Mouse (Mus musculus) ES-E14 (cell line): ENCODE measurements around the gene Hist1h4d. TPM values are rescaled to one million over a fixed set of nuclear protein-coding genes. Genes with fewer than 3 reads are reported as not detected.

Source experiments
- DNase-seq: peaks from one replicate; pipeline ENCODE4 v3.0.0-alpha.2; 2013; ENCODE audit warnings: low read depth, low spot score
- H3K27ac ChIP-seq: 2 replicates; pipeline ENCODE4 v1.5.1; 2012; ENCODE audit warnings: low read depth, mild to moderate bottlenecking, low read length, moderate library complexity, mixed read lengths; ENCODE audit not compliant: poor library complexity, insufficient read depth, severe bottlenecking
- H3K36me3 ChIP-seq: 2 replicates; pipeline ENCODE4 v1.6.1; 2012; ENCODE audit warnings: mild to moderate bottlenecking, low read length, moderate library complexity, mixed read lengths; ENCODE audit not compliant: control insufficient read depth, poor library complexity, insufficient read depth, severe bottlenecking
- H3K4me1 ChIP-seq, 2 experiments: fragments of 150-350 bp in 1 of 2; sonication (generic) in 1 of 2; 2 replicates each; pipeline ENCODE4 v1.6.1; 2012; ENCODE audit warnings: low read length in 2 of 2, mild to moderate bottlenecking in 1 of 2, mixed read lengths in 1 of 2; ENCODE audit not compliant: control insufficient read depth in 2 of 2, insufficient read depth in 2 of 2, poor library complexity in 1 of 2
- H3K4me3 ChIP-seq, 2 experiments: fragments of 150-350 bp in 1 of 2; sonication (generic) in 1 of 2; 2 replicates each; pipeline ENCODE4 v1.5.1; 2012; ENCODE audit warnings: low read length in 2 of 2, low read depth in 1 of 2, mild to moderate bottlenecking in 1 of 2, mixed read lengths in 1 of 2; ENCODE audit not compliant: insufficient read depth in 1 of 2, poor library complexity in 1 of 2, severe bottlenecking in 1 of 2
- H3K9ac ChIP-seq: 2 replicates; pipeline ENCODE4 v1.6.1; 2012; ENCODE audit warnings: low read depth, mild to moderate bottlenecking, low read length, mixed read lengths; ENCODE audit not compliant: poor library complexity, insufficient read depth, severe bottlenecking
- H3K9me3 ChIP-seq: fragments of 150-350 bp; sonication (generic); 2 replicates; pipeline ENCODE4 v1.6.1; 2012; ENCODE audit warnings: low read depth, mild to moderate bottlenecking, low read length; ENCODE audit not compliant: control insufficient read depth, insufficient read depth
- CHD2 ChIP-seq: IDR thresholded peaks from 2 replicates; pipeline ENCODE4 v1.6.1; 2014; ENCODE audit warnings: mild to moderate bottlenecking, low read depth, low read length, inconsistent platforms
- HCFC1 ChIP-seq: IDR thresholded peaks from 2 replicates; pipeline ENCODE4 v1.6.1; 2012; ENCODE audit warnings: low read length, inconsistent platforms, borderline replicate concordance; ENCODE audit not compliant: insufficient read depth
- MAFK ChIP-seq: IDR thresholded peaks from 2 replicates; pipeline ENCODE4 v1.6.1; 2014; ENCODE audit warnings: mild to moderate bottlenecking, low read depth, low read length, inconsistent platforms; ENCODE audit not compliant: insufficient read depth
- ZC3H11A ChIP-seq: IDR thresholded peaks from 2 replicates; pipeline ENCODE4 v1.6.1; 2012; ENCODE audit warnings: low read depth, mild to moderate bottlenecking, inconsistent platforms, low read length, borderline replicate concordance
- ZNF384 ChIP-seq: IDR thresholded peaks from 2 replicates; pipeline ENCODE4 v1.6.1; 2012; ENCODE audit warnings: low read depth, low read length, inconsistent platforms
- in situ Hi-C, 2 experiments: fragments of 600-800 bp; cut with MboI; formaldehyde crosslinking; loops; one replicate each; pipeline ENCODE4 v1.15.1; 2025; ENCODE audit warnings: low sequenced_read_pairs in 2 of 2, inconsistent platforms in 1 of 2; ENCODE audit not compliant: unreplicated experiment in 2 of 2
- total RNA-seq: library from RNA; depleted of rRNA; stranded (reverse); fragments of 300-350 nt; gene quantifications from 2 replicates; pipeline ENCODE4 v1.2.3, GENCODE M21; 2012

Hist1h4d gene
- total RNA-seq, 1 experiment: 869 TPM

DNA sequence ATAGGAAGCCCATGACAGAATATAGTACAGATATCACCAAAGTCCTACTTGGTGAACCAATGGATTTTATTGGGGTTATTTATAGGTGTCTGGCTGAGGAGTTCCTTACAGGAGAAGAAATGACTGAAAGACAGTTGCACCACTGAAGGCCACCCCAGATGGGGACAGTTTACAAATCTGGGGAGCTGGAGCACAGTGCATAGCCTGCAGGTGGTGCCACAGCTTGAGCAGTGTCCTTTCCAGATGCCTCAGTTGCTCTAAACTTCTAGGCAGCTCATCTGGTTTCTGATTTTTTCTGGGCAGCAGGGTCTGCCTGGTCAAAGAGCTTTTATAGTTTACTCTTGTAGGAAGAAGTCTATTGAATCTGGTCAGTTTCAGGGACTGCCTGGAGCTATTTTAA is 28.4 kb downstream of the Hist1h4d start:
- no peak overlapping the region for H3K9ac ChIP-seq
- TF ChIP-seq CHD2 (no peak), ZC3H11A (no peak), HCFC1 (no peak), MAFK (no peak), ZNF384 (no peak)
- H3K4me1 ChIP-seq: no peaks in the 10 kb centered on the region
- no peak overlapping the region for H3K4me3 ChIP-seq
- no peaks in the 10 kb centered on the region for H3K9me3 ChIP-seq
- H3K36me3 ChIP-seq: no peaks in the 10 kb centered on the region
- DNase-seq: no peak
- no peak overlapping the region for H3K27ac ChIP-seq
- in situ Hi-C loops: loop anchor here in 1 of 2 experiments (10.0 kb wide), 1 partner anchor 195 kb away; no protein-coding TSS in a partner anchor

- TF ChIP-seq ZNF384 (no peak), MAFK (no peak), HCFC1 (no peak), ZC3H11A (no peak), CHD2 (no peak)
- H3K36me3 ChIP-seq: no peaks in the 10 kb centered on the region
- no peak for DNase-seq
- H3K9ac ChIP-seq: no peak overlapping the region
- in situ Hi-C loops: no loop called here
- no peak overlapping the region for H3K27ac ChIP-seq
- H3K4me3 ChIP-seq: no peak overlapping the region
- no peaks in the 10 kb centered on the region for H3K4me1 ChIP-seq
- no peaks in the 10 kb centered on the region for H3K9me3 ChIP-seq
Observed at GRCm38 (mm10) chr13:23610393-23610792, 29.0 kb downstream of the Hist1h4d start.

- TF ChIP-seq HCFC1 (no peak), CHD2 (no peak), ZC3H11A (no peak), ZNF384 (no peak), MAFK (no peak)
- no peaks in the 10 kb centered on the region for H3K9me3 ChIP-seq
- DNase-seq: no peak
- no peak overlapping the region for H3K9ac ChIP-seq
- no peak overlapping the region for H3K4me3 ChIP-seq
- in situ Hi-C loops: no loop called here
- H3K36me3 ChIP-seq: no peaks in the 10 kb centered on the region
- H3K4me1 ChIP-seq: no peaks in the 10 kb centered on the region
- H3K27ac ChIP-seq: no peak overlapping the region
Observed at GRCm38 (mm10) chr13:23611638-23612037, 30.2 kb downstream of the Hist1h4d start.

- no peak overlapping the region for H3K27ac ChIP-seq
- no peaks in the 10 kb centered on the region for H3K9me3 ChIP-seq
- DNase-seq: no peak
- in situ Hi-C loops: no loop called here
- H3K9ac ChIP-seq: peak overlapping the region; percentile 40; the same call in 1 of the 2 replicates
- H3K4me3 ChIP-seq: peak overlapping the region; percentile 36 to 57
- H3K4me1 ChIP-seq: no peaks in the 10 kb centered on the region
- no peaks in the 10 kb centered on the region for H3K36me3 ChIP-seq
- no peak for TF ChIP-seq HCFC1
- no peak for TF ChIP-seq ZC3H11A
- TF ChIP-seq CHD2: no peak
- no peak for TF ChIP-seq MAFK
- no peak for TF ChIP-seq ZNF384
Observed at GRCm38 (mm10) chr13:23620056-23620732, 38.8 kb downstream of the Hist1h4d start.
